Mouse (Mus musculus) CH12.LX (cell line): ENCODE data around the gene Vstm2l. TPM values are rescaled to one million over a fixed set of nuclear protein-coding genes. Genes with fewer than 3 reads are reported as not detected.
A peak's percentile ranks its signal among the peaks of the same experiment; 100 is the strongest.

Experiments
- DNase-seq: peaks from one replicate; pipeline ENCODE4 v3.0.0-alpha.2; 2013; ENCODE audit errors: extremely low read depth
- H3K27ac ChIP-seq: 2 replicates; pipeline ENCODE4 v1.5.1; 2012; ENCODE audit warnings: low read depth, mild to moderate bottlenecking, control low read depth, moderate library complexity; ENCODE audit not compliant: insufficient read depth
- H3K27me3 ChIP-seq: replicated peaks from 2 replicates; pipeline ENCODE3; 2012; ENCODE audit warnings: inconsistent platforms
- H3K36me3 ChIP-seq, 2 experiments: replicated peaks in 1 of 2; 2 replicates each; pipeline versions ENCODE3 to v1.6.1; 2012; ENCODE audit warnings: inconsistent platforms in 1 of 2, low read length in 1 of 2, mild to moderate bottlenecking in 1 of 2, mixed read lengths in 1 of 2, moderate library complexity in 1 of 2; ENCODE audit not compliant: control insufficient read depth in 1 of 2, insufficient read depth in 1 of 2
- H3K4me1 ChIP-seq, 2 experiments: 2 replicates each; pipeline ENCODE4 v1.6.1; 2012; ENCODE audit warnings: inconsistent platforms in 1 of 2, moderate library complexity in 1 of 2; ENCODE audit not compliant: insufficient read depth in 2 of 2, control insufficient read depth in 1 of 2
- H3K4me2 ChIP-seq: 2 replicates; pipeline ENCODE4 v1.6.1; 2012; ENCODE audit warnings: low read depth, mild to moderate bottlenecking, control low read depth; ENCODE audit not compliant: poor library complexity, insufficient read depth, severe bottlenecking
- H3K4me3 ChIP-seq, 3 experiments: fragments of 150-350 bp in 1 of 3; sonication (generic) in 1 of 3; replicated peaks in 1 of 3; 2 replicates each; pipeline versions ENCODE3 to v1.5.1; 2011 to 2012; ENCODE audit warnings: low read depth in 2 of 3, low read length in 2 of 3, mild to moderate bottlenecking in 2 of 3, moderate library complexity in 2 of 3, control low read depth in 1 of 3, improper control_type of control experiment in 1 of 3, inconsistent platforms in 1 of 3, mixed read lengths in 1 of 3; ENCODE audit not compliant: poor library complexity in 1 of 3
- H3K79me2 ChIP-seq: replicated peaks from 2 replicates; pipeline ENCODE4 v1.6.1; 2012; ENCODE audit warnings: mild to moderate bottlenecking, moderate library complexity; ENCODE audit not compliant: control insufficient read depth, poor library complexity, insufficient read depth, severe bottlenecking; ENCODE audit errors: extremely low read depth
- H3K9ac ChIP-seq: 2 replicates; pipeline ENCODE4 v1.6.1; 2012; ENCODE audit warnings: low read depth, mild to moderate bottlenecking, control low read depth, moderate library complexity; ENCODE audit not compliant: insufficient read depth
- H3K9me3 ChIP-seq: replicated peaks from 2 replicates; pipeline ENCODE3; 2012; ENCODE audit warnings: low read length, inconsistent platforms, mixed read lengths
- BHLHE40 ChIP-seq: IDR thresholded peaks from 2 replicates; pipeline ENCODE4 v1.6.1; 2011; ENCODE audit warnings: mild to moderate bottlenecking, low read depth, low read length, improper control_type of control experiment
- CHD1 ChIP-seq: IDR thresholded peaks from 2 replicates; pipeline ENCODE4 v1.6.1; 2012; ENCODE audit warnings: low read depth, low read length, improper control_type of control experiment, inconsistent platforms
- CTCF ChIP-seq, 2 experiments: IDR thresholded peaks in 1 of 2; conservative IDR thresholded peaks in 1 of 2; 2 replicates each; pipeline ENCODE4 v1.5.1; 2011 to 2012; ENCODE audit warnings: low read depth in 2 of 2, low read length in 2 of 2, improper control_type of control experiment in 1 of 2, inconsistent platforms in 1 of 2, mild to moderate bottlenecking in 1 of 2, moderate library complexity in 1 of 2
- ELF1 ChIP-seq: IDR thresholded peaks from 2 replicates; pipeline ENCODE4 v1.6.1; 2014; ENCODE audit warnings: low read depth, mild to moderate bottlenecking, inconsistent platforms, low read length, improper control_type of control experiment
- ETS1 ChIP-seq: conservative IDR thresholded peaks from 2 replicates; pipeline ENCODE4 v1.6.1; 2012; ENCODE audit warnings: low read depth, mild to moderate bottlenecking, inconsistent platforms, low read length, improper control_type of control experiment, moderate library complexity
- HCFC1 ChIP-seq: IDR thresholded peaks from 2 replicates; pipeline ENCODE4 v1.6.1; 2012; ENCODE audit warnings: low read depth, mild to moderate bottlenecking, inconsistent platforms, low read length, improper control_type of control experiment
- IRF4 ChIP-seq: IDR thresholded peaks from 2 replicates; pipeline ENCODE4 v1.6.1; 2014; ENCODE audit warnings: low read depth, mild to moderate bottlenecking, inconsistent platforms, low read length, improper control_type of control experiment
- JUN ChIP-seq: IDR thresholded peaks from 2 replicates; pipeline ENCODE4 v1.6.1; 2011; ENCODE audit warnings: low read depth, mild to moderate bottlenecking, low read length, improper control_type of control experiment, moderate library complexity; ENCODE audit not compliant: insufficient read depth
- JUND ChIP-seq: conservative IDR thresholded peaks from 2 replicates; pipeline ENCODE4 v1.6.1; 2011; ENCODE audit warnings: low read depth, low read length, improper control_type of control experiment
- MAFK ChIP-seq: IDR thresholded peaks from 2 replicates; pipeline ENCODE4 v1.6.1; 2011; ENCODE audit warnings: low read length, improper control_type of control experiment; ENCODE audit not compliant: insufficient replicate concordance
- MAX ChIP-seq: IDR thresholded peaks from 2 replicates; pipeline ENCODE4 v1.6.1; 2011; ENCODE audit warnings: low read length, improper control_type of control experiment
- MAZ ChIP-seq: IDR thresholded peaks from 2 replicates; pipeline ENCODE4 v1.6.1; 2012; ENCODE audit warnings: low read depth, mild to moderate bottlenecking, inconsistent platforms, low read length, improper control_type of control experiment, moderate library complexity
- MXI1 ChIP-seq: IDR thresholded peaks from 2 replicates; pipeline ENCODE4 v1.6.1; 2011; ENCODE audit warnings: mild to moderate bottlenecking, low read depth, low read length, improper control_type of control experiment
- MYC ChIP-seq: IDR thresholded peaks from 2 replicates; pipeline ENCODE4 v1.6.1; 2011; ENCODE audit warnings: low read depth, mild to moderate bottlenecking, improper control_type of control experiment, low read length
- NELFE ChIP-seq: IDR thresholded peaks from 2 replicates; pipeline ENCODE4 v1.6.1; 2011; ENCODE audit warnings: low read depth, low read length, improper control_type of control experiment
- NRF1 ChIP-seq: IDR thresholded peaks from 2 replicates; pipeline ENCODE4 v1.6.1; 2014; ENCODE audit warnings: low read depth, mild to moderate bottlenecking, inconsistent platforms, low read length, improper control_type of control experiment, moderate library complexity
- POLR2A ChIP-seq: IDR thresholded peaks from 2 replicates; pipeline ENCODE4 v1.6.1; 2011; ENCODE audit warnings: low read depth, mild to moderate bottlenecking, improper control_type of control experiment, low read length
- RAD21 ChIP-seq: IDR thresholded peaks from 2 replicates; pipeline ENCODE4 v1.6.1; 2011; ENCODE audit warnings: low read depth, mild to moderate bottlenecking, low read length, improper control_type of control experiment, moderate library complexity
- SIN3A ChIP-seq: IDR thresholded peaks from 2 replicates; pipeline ENCODE4 v1.6.1; 2012; ENCODE audit warnings: low read length, improper control_type of control experiment, inconsistent platforms
- SMC3 ChIP-seq: IDR thresholded peaks from 2 replicates; pipeline ENCODE4 v1.6.1; 2011; ENCODE audit warnings: low read depth, low read length, improper control_type of control experiment
- TBP ChIP-seq: conservative IDR thresholded peaks from 2 replicates; pipeline ENCODE4 v1.6.1; 2011; ENCODE audit warnings: low read depth, low read length, improper control_type of control experiment
- USF2 ChIP-seq: conservative IDR thresholded peaks from 2 replicates; pipeline ENCODE4 v1.6.1; 2011; ENCODE audit warnings: low read depth, low read length, improper control_type of control experiment
- ZC3H11A ChIP-seq: IDR thresholded peaks from 2 replicates; pipeline ENCODE4 v1.6.1; 2012; ENCODE audit warnings: low read depth, mild to moderate bottlenecking, inconsistent platforms, low read length, improper control_type of control experiment
- ZMIZ1 ChIP-seq: IDR thresholded peaks from 2 replicates; pipeline ENCODE4 v1.6.1; 2012; ENCODE audit warnings: low read depth, mild to moderate bottlenecking, inconsistent platforms, low read length, improper control_type of control experiment
- dilution Hi-C: fragments of 300-500 bp; cut with MboI; formaldehyde crosslinking; loops from 2 replicates; pipeline ENCODE4 v1.14.3; 2020; ENCODE audit warnings: low sequenced_read_pairs; ENCODE audit not compliant: extremely low pct_unique_long_range_greater_than_20kb, extremely low pct_ligation_motif_present
- in situ Hi-C: fragments of 300-500 bp; cut with MboI; formaldehyde crosslinking; loops from 3 replicates; pipeline ENCODE4 v1.14.3; 2019; ENCODE audit warnings: low sequenced_read_pairs, low pct_ligation_motif_present, low pct_unique_long_range_greater_than_20kb, mixed read lengths
- polyA plus RNA-seq: library from polyadenylated mRNA; unstranded; fragments of >175 nt; gene quantifications from 2 replicates; pipeline ENCODE4 v1.2.1, GENCODE M21; 2012; ENCODE audit warnings: low read depth; ENCODE audit not compliant: insufficient read length
- total RNA-seq, 2 experiments: library from RNA; depleted of rRNA; stranded (reverse); fragments of 300-350 nt in 1 of 2; fragments of >200 nt in 1 of 2; gene quantifications; 2 replicates each; pipeline ENCODE4 v1.2.3; 2012 to 2014

The Vstm2l gene
- total and polyA plus RNA-seq, 3 experiments, result not detected

- no peak overlapping the region for H3K4me2 ChIP-seq
- no peak overlapping the region for H3K9ac ChIP-seq
- no peaks in the 10 kb centered on the region for H3K36me3 ChIP-seq
- no peak overlapping the region for H3K27ac ChIP-seq
- dilution Hi-C loops, result no loop called here
- no peaks in the 10 kb centered on the region for H3K79me2 ChIP-seq
- peak; percentile 10 for DNase-seq
- no peak overlapping the region for H3K4me3 ChIP-seq
- H3K4me1 ChIP-seq, result no peaks in the 10 kb centered on the region
- TF ChIP-seq RAD21 (peak; percentile 29), SMC3 (peak; percentile 75), BHLHE40 (no peak), CTCF (conservative IDR thresholded peaks at IDR 0.05 in 1 of 2, IDR thresholded peaks at IDR 0.05 in 1 of 2; ENCODE audit: low read depth in 2 of 2, low read length in 2 of 2) (peak in 1 of 2 experiments; percentile 61; a peak in 2 of 4 replicates)
- in situ Hi-C loops, result no loop called here
- H3K9me3 ChIP-seq, result peaks cover 2% of the 10 kb centered on the region
- peaks cover 32% of the 10 kb centered on the region for H3K27me3 ChIP-seq
Measured at GRCm38 (mm10) chr2:157932655-157933054, 18.2 kb downstream of the Vstm2l start.

GRCm38 (mm10) chr2:157935444-157936171 lies 21.2 kb downstream of the Vstm2l start:
- Histone ChIP-seq H3K4me3 (no peak overlapping the region), H3K9me3 (peaks cover 2% of the 10 kb centered on the region), H3K36me3 (no peaks in the 10 kb centered on the region), H3K27ac (no peak overlapping the region), H3K27me3 (peaks cover 39% of the 10 kb centered on the region), H3K4me2 (no peak overlapping the region), H3K79me2 (no peaks in the 10 kb centered on the region), H3K4me1 (no peaks in the 10 kb centered on the region), H3K9ac (no peak overlapping the region)
- no peak for DNase-seq
- no peak for TF ChIP-seq SIN3A
- no peak for TF ChIP-seq TBP
- no peak for TF ChIP-seq MAFK
- TF ChIP-seq USF2, result no peak
- no peak for TF ChIP-seq HCFC1
- TF ChIP-seq ETS1, result no peak
- no peak for TF ChIP-seq POLR2A
- no peak for TF ChIP-seq BHLHE40
- TF ChIP-seq MAZ, result no peak
- in situ Hi-C loops, result no loop called here
- dilution Hi-C loops, result no loop called here

GRCm38 (mm10) chr2:157936676-157937075 lies 22.2 kb downstream of the Vstm2l start:
- DNase-seq, result no peak
- Histone ChIP-seq H3K9me3 (peaks cover 2% of the 10 kb centered on the region), H3K36me3 (no peaks in the 10 kb centered on the region), H3K79me2 (no peaks in the 10 kb centered on the region), H3K4me2 (no peak overlapping the region), H3K27ac (no peak overlapping the region), H3K4me3 (no peak overlapping the region), H3K9ac (no peak overlapping the region), H3K27me3 (peaks cover 42% of the 10 kb centered on the region), H3K4me1 (no peaks in the 10 kb centered on the region)
- TF ChIP-seq NELFE (no peak), ELF1 (no peak), ETS1 (no peak), TBP (no peak), MXI1 (no peak), ZMIZ1 (no peak), SMC3 (no peak), IRF4 (no peak), JUND (no peak), MYC (no peak), JUN (no peak), CHD1 (no peak), ZC3H11A (no peak), SIN3A (no peak), MAX (no peak), MAZ (no peak), NRF1 (no peak), POLR2A (no peak)
- dilution Hi-C loops, result no loop called here
- in situ Hi-C loops, result no loop called here
